Mouse (Mus musculus) liver, adult (tissue): ENCODE results near the gene Dcdc2b.
A peak's percentile ranks its signal among the peaks of the same experiment; 100 is the strongest.

ENCODE experiments used
- GATA4 ChIP-seq: IDR thresholded peaks from 2 replicates; pipeline ENCODE4 v1.6.1; 2014; ENCODE audit warnings: mild to moderate bottlenecking, low read length; ENCODE audit not compliant: insufficient replicate concordance

Gene Dcdc2b

GRCm38 (mm10) chr4:129625029-129625370 lies 10.9 kb upstream of the Dcdc2b start:
- no peak for TF ChIP-seq GATA4

- peak; percentile 53; the same call in 1 of the 2 replicates for TF ChIP-seq GATA4
Observed at GRCm38 (mm10) chr4:129624281-129625028, 10.4 kb upstream of the Dcdc2b start.

GRCm38 (mm10) chr4:129623681-129624091 lies 9.6 kb upstream of the Dcdc2b start, which contains the start of gene Ccdc28b:
TSS of gene Ccdc28b (minus strand) at chr4:129623947.
- no peak for TF ChIP-seq GATA4

GRCm38 (mm10) chr4:129622803-129623535 lies 8.9 kb upstream of the Dcdc2b start:
- TF ChIP-seq GATA4 = no peak

- TF ChIP-seq GATA4 = no peak
Observed at GRCm38 (mm10) chr4:129622120-129622802, 8.2 kb upstream of the Dcdc2b start.

DNA sequence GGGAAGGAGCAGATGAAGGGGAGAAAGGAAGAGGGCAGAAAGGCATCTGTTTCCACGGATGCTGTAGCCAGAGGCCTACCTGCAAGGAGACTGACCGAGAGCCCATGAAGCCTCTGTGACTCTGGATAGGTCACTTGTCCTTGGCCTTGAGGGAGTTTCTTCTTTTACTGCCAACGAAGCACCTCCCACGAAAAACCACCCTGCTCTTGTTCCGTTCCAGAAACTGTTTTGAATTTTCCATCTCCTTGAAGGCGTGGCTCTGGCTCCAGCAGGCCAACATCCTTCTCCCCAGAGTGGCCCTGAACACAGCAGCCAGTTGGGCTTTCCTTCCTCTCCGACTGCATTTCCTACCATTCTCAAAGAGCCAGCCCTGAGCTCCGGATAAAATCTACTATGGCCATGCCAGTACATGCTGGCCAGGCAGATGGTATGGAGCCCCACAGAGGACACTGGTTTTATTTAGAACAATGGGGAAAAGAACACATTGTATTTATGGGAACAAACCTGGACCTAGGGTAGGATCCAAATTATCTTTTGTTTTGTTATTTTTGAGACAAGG lies 7.3 kb upstream of the Dcdc2b start:
- no peak for TF ChIP-seq GATA4

GRCm38 (mm10) chr4:129620419-129621282 lies 6.6 kb upstream of the Dcdc2b start:
- no peak for TF ChIP-seq GATA4

DNA sequence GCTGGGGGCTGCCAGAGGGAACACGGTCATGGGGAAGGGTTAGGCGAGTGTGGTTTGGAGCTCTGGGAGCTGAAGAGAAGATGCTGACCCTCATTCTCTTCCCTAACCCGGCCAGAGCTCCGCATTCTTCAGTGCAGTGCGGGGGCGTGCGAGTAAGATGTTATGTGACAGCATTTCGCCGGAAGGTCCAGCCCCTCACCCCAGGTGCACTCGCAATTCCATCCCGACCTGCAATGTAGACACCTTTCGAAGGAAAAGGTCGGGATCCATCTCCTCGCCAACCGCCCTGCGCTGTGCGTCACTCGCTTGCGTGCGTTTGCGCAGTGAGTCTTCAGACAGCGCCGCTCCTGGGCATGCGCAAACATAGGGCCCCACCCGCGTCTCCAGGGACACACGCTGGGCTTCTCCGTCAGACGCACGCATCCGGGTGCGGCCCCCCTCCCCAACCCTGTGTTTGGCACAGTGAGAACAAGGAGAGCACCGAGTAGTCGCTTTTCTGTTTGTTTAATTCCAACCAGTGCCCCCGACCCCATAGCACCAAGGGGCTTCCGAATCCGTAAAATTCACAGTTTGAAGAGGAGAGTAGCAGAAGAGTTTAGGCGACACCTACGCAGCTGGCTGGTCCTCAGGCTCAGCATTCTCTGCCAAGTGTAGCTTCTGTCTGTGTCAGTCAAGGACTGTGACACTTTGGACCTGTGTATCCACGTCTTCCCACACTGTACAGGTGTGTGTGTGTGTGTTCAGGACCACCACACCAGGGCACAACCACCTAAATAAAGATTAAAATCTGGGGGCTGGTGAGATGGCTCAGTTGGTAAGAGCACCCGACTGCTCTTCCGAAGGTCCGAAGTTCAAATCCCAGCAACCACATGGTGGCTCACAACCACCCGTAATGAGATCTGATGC lies 5.0 kb upstream of the Dcdc2b start, which contains the start of gene Iqcc:
TSS of gene Iqcc (minus strand) at position 314 of the 906 bp plus-strand sequence.
- no peak for TF ChIP-seq GATA4

- no peak for TF ChIP-seq GATA4
Observed at GRCm38 (mm10) chr4:129618031-129618430, 4.0 kb upstream of the Dcdc2b start.

GRCm38 (mm10) chr4:129617121-129617641 lies 3.1 kb upstream of the Dcdc2b start:
- TF ChIP-seq GATA4 = no peak

DNA sequence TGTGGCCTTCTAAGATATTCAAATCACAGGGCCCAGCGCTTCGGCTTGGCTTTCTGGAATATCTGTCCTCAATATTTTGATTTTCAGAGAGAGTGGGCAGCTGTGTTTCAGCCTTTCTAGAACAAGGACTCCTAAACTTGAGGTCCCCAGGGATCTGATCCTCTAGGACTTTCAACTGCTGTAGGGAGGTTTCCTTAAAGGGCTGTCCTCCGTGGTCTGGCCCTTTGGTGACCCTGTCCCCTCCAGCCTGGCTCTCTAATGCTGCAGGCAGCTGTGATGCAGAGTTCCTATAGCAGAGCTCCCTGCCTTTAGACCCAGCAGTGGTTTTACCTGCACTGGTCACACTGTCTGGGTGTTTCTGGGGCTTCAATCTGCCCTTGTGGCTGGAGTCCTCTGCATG lies 2.6 kb upstream of the Dcdc2b start:
- TF ChIP-seq GATA4 = no peak

GRCm38 (mm10) chr4:129615801-129616290 lies 1.8 kb upstream of the Dcdc2b start:
- TF ChIP-seq GATA4 = no peak

- TF ChIP-seq GATA4 = no peak
Observed at GRCm38 (mm10) chr4:129610472-129610871, 3.6 kb downstream of the Dcdc2b start.

DNA sequence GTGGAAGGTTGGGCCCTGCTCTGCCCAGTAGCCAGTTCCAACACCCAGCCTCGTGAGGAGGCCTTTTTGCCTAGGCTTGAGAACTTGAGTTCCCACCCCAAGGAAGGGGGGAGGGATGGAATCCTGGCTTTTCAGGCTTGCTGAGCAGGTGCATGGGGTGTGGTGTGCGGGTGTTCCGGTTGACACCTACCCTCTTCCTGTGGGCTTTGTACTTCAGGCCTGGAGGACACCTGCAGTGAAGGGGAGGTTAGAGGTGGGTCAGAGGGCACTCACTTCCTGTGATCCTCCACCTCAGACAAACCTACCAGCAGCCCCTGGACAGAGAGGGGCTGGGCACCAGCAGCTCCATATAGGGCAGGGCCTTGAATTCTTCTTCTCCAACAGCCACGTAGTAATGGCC lies 4.0 kb downstream of the Dcdc2b start:
- no peak for TF ChIP-seq GATA4
